Mouse (Mus musculus) bone marrow macrophage, adult 2 months (primary cell): ENCODE measurements around the gene Ralb.

Experiments
- CTCF ChIP-seq: IDR thresholded peaks from 2 replicates; pipeline ENCODE4 v1.5.1; 2012; ENCODE audit warnings: low read depth, mild to moderate bottlenecking, low read length, moderate library complexity
- POLR2A ChIP-seq: IDR thresholded peaks from 2 replicates; pipeline ENCODE4 v1.6.1; 2012; ENCODE audit warnings: mild to moderate bottlenecking, low read depth, low read length, borderline replicate concordance

- TF ChIP-seq CTCF (no peak), POLR2A (no peak)
Observed at GRCm38 (mm10) chr1:119533093-119533805, 28.7 kb upstream of the Ralb start.
